Mouse (Mus musculus): ENCODE results near the gene Rbmxl1.

DNA sequence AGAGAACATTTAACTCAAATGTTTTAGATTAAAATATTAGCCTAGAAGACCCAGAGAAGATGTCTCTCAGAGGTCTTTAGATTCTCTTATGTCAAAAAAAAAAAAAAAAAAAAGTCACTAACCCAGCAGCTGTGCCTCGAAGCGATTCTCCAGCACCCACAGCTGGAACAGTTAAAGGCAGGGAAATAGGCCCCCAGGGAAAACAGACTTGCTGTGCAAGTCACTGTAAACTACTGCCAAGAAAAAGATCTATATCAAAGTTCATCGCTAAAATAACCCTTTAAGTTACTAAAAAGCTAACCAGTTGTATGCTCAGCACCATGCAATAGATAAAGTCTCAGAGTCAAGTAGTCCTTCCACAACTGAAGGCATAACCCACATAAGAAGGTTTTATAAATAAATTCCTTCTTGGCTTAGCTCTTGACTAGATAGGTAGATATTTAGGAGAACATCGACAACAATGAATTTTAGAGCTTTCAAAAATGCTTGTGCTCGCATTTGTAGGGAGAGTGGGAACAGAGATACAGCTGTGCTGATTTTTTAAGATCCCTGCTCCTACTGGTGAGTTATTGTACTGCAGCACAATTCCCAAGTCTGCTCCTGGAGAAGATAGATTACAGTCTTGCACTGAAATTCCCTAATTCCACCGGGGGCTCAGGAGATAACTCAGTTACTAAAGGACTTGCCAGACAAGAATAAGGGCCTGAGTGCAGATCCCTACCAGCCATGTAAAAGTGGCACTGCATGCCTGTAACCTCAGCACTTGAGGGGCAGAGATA, 31.5 kb downstream of the Rbmxl1 start:
- TF ChIP-seq POLR2A (IDR thresholded peaks at IDR 0.05; ENCODE audit: extremely low read depth, insufficient read depth, low read length) (no peak), CTCF (IDR thresholded peaks at IDR 0.05; ENCODE audit: extremely low read depth, insufficient read depth, low read length) (peak; percentile 4; the same call in 1 of the 2 replicates)
